Mouse (Mus musculus) heart, postnatal 10 days (tissue): Measurements from ENCODE around the gene 1700056E22Rik. TPM values are rescaled to one million over a fixed set of nuclear protein-coding genes. Genes with fewer than 3 reads are reported as not detected.
A peak's percentile ranks its signal among the peaks of the same experiment; 100 is the strongest.

Experiments
- DNase-seq, 2 experiments: peaks; one replicate each; pipeline ENCODE4 v3.0.0; 2021
- intact Hi-C: fragments of 180-260 bp; cut with DNase I; formaldehyde crosslinking; loops from one replicate; pipeline ENCODE4 v1.15.1; 2025
- total RNA-seq, 2 experiments: library from RNA; stranded (reverse); gene quantifications; 2 replicates each; pipeline ENCODE4 v1.2.3; 2021

The 1700056E22Rik gene
- total RNA-seq, result 1 to 10 TPM; 1.1 to 2.0 TPM

DNA sequence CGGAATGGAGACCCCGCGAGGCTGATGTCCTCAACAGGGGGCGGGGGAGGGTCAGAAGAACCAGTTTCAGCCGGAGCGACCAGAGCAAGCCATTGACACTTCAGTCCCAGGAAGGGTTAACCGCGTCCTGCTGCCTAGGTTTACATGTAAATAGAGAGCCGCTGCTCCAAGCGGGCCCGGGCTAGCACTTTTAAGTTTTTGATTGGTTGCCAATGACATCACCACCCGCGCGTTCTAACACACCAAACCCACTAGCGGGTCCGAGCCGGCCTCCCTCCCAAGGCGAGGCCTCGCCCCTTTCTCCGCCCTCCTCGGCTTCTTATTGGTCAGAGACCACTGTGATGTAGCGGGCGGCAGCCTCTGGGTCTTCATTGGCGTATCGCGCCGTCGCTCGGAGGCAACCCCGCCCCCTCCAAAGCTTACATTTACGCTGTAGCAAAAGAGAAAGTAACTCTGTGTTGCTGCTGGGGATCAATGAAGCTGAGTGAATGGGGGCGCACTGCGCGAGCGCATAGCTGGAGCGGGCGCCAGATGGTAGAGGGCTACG is at the start of gene 1700056E22Rik:
Gene 1700056E22Rik, minus strand, starts transcription at position 291 of the 547 bp plus-strand sequence.
- intact Hi-C loops, result no loop called here
- peak; percentile 99 for DNase-seq

DNA sequence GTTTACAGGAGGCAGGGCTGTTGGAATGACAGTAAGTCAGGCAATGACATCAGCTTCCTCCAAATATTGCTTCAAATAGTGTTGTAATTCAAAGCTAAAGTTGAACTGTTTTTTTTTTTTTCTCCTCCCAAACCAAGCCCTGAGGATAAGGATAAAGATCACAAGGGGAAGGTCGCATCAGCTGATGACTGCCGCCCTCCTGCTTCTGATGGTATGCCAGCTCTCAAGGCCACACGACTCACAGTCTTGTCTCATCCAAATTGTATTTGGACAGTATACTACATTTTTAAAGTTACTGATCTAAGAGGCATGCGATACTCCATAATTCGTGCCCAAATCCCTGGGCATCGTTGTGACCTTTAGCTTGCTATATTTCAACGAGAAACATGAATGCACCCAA is 49.1 kb upstream of the 1700056E22Rik start:
- intact Hi-C loops, result no loop called here
- no peak for DNase-seq

DNA sequence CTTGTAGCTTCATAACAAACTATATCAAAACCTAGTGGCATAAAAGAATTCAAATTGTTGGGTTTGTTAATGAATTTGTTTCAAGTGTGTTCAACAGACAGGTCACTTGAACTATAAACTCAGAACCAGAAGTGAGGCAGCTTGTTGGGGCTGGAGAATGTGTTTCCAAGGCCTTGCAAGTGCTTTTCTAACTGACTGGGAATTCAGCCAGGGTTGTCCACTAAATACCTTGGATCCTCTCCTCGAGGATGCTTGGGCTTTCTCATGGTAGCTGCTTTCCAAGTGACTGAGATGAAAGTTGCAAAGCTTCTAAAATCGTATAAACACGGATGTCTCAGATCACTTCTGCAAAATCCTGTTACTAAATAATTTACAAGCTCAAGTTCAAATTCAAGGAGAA is 48.6 kb upstream of the 1700056E22Rik start:
- intact Hi-C loops, result no loop called here

DNA sequence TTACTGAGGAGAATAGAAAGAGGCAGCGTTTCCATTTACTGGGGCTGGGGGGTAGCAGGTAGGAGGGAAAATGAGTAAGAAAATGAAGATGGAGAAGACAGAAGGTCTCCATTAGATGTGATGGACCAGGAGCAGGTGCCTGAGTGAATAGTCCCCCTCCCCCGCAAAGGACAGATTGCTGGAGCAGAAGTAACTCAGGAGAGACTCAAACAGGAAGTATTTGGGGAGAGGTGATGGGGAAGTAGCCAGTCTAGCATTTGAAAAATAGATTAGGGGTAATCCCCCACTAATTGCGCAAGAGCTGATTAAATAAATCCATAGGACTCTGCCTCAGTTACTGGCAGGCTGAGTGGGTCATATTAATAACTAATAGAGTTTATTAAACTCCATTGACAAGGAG is 45.2 kb upstream of the 1700056E22Rik start:
- no peak for DNase-seq

More for the DNA sequence above, 48.6 kb upstream of the 1700056E22Rik start:
- DNase-seq, result no peak

DNA sequence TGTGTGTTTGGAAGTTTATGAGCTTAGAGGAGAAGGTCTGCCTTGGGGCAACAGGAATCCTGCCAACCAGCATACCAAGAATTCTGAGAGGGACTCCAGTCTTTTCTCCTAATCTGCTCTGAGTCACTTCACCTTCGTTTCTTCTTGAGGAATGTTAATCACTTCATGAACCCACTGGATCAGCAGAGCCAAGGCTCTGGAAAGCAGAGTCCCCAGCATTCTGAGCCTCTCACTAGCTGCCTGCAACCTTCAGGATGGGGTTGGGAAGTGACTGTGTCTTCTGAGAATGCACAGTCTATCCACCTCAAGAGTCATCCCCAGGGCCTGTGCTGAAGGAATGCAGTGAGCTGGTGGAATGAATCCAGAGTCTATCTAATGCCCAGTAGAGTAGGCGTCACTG is 42.7 kb upstream of the 1700056E22Rik start:
- peak in 1 of 2 experiments; percentile 30 for DNase-seq
- intact Hi-C loops, result no loop called here

More for the DNA sequence above, 45.2 kb upstream of the 1700056E22Rik start:
- intact Hi-C loops, result no loop called here

DNA sequence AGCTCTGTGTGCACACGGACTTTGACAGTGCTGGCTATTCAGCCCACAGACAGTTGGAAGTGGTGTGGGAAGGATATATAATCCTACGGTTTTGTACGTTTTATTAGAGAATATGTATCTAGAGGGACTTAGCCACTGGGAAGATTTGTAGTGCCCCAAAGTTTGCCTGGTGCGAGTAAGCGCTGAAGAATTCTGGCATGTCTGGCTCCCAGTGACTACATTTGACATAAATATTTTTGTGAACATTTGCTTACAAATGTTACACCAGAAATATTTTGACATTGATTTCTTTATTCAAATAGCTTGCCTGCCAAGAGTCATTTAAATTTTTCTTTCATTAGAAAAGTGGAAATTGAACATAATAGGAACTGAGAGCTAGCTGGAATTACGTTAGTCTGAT is 42.0 kb upstream of the 1700056E22Rik start:
- DNase-seq, result no peak
- intact Hi-C loops, result no loop called here

DNA sequence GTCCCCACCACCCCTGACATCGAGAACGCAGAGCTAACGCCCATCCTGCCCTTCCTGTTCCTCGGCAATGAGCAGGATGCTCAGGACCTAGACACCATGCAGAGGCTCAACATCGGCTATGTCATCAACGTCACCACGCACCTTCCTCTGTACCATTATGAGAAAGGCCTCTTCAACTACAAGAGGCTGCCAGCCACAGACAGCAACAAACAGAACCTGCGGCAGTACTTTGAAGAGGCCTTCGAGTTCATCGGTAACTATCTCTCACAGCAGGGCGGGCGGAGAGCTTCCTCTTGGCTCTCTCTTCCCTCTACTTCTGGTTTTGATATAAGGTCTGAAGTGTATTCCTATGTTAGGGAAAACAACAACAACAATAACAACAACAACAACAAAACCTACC is 34.9 kb upstream of the 1700056E22Rik start:
- no peak for DNase-seq
- intact Hi-C loops, result no loop called here

DNA sequence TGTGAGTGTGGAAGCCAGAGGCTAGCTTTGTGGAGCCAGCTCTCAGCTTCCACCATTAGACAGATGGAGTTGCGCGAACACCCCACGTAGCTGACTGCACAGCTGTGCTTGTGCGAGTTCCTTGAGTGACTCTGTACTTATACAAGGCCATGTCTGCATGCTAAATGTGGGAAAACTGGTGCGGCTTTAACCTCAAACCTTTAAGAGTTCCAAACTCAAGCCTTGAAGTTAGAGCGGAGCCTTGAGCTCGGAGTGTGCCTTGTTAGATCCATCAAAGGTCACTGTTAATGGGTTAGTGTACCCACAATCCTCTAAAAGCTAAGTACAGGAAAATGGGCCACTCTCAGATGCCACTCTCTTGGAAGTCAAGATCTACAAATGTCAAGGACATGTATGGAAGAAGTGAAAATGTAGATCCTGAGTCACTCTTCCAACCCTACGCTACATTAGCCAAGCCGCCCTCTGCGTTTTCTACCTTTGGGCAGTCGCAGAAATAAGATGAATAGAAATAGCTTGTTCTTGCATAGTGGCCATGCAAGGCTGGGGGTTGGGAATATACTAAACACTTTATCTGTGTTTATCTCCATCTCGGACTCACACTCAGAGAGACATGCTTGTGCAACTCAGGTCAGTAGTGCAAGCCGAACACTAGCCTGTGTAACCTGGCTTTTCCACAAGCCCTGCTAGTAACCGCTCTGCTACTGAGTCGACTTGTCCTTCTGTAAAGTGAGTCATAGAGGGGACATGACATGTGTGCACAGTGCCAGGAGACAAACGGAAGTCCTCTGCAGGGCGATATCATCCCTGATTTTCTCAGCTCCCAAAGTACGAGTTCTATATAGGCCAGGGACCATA is 33.8 kb upstream of the 1700056E22Rik start:
- no peak for DNase-seq
- intact Hi-C loops, result no loop called here

DNA sequence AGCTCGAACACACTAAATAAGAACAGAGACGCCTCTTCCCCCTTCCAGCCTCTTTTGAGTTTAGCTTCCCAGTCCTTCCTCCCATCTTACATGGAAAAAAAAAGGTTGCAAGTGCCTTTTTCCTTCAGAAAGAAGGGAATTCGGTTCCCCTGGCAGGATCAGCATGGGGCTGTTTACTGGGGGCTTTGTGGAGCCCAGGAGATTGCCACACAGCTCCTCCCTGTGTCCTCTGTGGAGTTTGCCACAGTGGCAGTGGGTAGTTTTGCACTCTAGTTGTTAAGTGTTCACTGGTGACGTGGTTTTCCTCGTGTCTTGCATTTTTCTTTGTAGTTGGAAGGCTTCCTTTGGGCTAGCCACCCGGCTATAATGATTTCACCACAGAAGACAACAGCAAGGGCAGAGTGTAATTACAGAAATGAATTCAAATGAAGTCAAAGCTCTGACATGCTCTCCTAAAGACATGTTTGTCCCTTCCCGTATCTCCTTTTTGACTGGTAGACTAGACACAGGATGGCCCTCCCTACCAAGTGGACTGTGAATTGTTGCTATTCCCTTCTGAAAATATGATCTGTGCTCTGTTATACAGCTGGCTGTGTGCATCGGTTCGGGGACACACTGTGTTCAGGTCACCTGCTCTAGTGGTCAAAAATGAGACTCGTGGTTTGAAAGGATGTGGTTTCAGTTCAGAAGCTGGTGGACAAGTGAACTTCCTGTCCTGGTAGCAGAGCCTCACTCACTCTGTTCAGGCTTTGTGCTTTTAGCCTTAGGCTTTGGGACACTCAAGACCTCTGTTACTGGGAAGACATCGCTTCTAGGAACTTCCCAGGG is 32.6 kb upstream of the 1700056E22Rik start:
- intact Hi-C loops, result no loop called here
- DNase-seq, result no peak

DNA sequence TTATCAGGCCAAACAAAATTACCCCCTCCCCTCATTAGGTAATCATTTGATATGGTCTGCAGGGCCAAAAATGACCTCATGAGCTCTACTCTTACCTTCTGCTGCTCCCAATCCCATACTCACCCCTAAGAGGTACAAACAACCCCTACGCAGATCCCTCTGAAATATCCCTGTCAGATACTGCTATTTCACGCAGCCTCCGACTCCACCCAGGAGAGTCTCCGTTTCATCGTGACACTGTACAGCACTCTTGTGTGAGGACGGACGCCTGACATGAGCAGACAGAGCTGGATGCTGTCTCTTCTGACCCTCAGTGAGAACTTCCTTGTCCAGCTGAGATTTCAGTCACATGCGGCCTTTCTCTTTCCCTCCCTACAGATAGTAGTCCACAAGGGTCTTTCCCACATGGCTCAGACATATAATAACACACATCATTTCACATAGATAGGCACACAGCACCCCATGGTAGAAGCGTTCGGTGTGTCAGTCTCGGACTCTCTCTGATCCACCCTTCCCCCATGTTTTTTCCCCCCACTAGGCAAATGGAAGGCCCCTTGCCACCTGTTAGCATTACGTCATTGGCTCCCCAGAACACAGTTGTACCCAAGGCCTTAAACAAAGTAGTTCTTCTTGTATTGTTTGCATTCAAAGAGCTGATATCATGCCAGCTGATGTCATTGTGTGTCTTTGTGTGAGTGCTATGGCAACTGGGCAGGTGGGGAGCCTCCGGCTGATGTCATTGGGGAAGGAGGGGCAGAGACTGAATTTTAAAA is 31.7 kb upstream of the 1700056E22Rik start:
- DNase-seq, result no peak

DNA sequence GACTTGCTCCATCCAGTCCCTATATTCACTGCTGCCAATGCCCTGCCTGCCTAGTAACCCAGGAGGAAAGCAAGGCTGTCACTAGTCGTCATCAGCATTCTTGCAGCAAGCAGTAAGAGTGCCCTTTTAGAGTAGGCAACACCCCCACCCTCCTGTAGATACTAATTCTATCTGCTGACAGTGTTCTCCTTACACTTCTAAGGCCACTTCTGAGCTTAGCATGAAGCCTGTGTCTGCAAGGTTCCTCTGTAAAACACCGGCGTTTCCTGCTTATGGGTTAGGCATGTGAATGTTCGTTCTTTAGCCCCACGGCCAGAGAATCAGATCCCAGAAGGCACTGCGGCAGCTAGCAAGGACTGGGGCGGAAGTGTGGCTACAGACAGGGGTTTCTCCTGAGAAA is 30.2 kb upstream of the 1700056E22Rik start:
- peak in 1 of 2 experiments; percentile 43 for DNase-seq

More for the DNA sequence above, 31.7 kb upstream of the 1700056E22Rik start:
- intact Hi-C loops, result no loop called here

DNA sequence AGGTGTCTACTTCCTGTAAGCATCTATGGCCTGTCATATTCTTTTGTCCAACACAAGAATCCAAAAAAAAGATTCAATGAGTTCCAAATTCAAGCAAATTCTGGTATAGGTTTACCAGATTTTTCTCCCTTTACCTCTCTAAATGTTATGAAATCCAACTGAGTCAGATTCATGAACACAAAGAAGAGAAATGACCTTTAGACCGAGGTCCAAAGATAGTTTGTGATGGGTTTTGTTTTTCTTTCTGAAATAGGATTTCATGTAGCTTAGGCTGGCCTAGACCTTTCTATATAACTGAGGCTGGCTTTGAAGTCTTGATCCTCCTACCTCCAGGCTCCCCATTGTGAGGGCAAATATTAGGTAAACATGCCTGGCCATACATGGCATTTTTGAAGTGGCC is 27.8 kb upstream of the 1700056E22Rik start:
- intact Hi-C loops, result no loop called here
- DNase-seq, result no peak

More for the DNA sequence above, 30.2 kb upstream of the 1700056E22Rik start:
- intact Hi-C loops, result no loop called here

DNA sequence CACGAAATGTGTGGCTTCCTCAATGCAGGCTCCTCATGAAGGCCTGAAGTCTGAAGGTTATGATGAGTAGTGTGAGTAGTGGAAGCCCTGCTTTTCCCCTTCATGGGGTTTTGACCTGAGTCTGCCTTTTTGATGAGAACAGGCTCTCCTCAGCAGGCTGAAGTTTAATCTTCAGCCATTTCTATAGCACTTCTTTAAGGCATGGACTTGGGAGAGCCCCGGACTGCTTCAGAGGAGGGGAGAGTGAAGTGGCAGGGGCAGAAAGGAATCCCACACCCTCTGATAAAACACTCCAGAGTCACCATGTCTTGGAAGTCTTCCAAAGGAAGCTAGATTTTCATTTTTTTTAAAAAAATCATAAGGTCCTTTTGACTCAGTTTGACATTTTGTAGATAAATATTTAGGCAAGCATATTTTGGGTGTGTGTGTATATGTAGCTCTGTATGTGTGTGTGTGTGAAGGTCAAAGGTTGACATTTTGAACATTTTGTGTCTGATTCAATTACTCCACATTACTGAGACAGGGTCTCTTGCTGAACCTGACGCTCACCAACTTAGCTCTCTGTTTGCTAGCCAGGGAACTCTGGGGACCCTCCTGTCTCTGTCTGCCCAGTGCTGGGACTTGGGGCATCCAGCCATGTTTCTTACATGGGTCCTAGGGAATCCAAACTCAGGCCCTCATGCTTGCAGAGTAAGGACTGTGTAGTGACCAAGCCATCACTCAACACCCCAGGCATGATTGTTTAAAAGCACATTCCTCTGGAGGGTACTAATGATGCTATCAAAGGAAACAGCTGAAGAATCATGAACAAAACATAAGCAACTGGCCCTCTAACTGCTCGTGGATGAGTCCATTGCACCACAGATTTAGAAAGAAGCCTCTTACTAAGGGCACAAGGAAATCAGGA is 27.0 kb upstream of the 1700056E22Rik start:
- intact Hi-C loops, result no loop called here
- DNase-seq, result no peak

DNA sequence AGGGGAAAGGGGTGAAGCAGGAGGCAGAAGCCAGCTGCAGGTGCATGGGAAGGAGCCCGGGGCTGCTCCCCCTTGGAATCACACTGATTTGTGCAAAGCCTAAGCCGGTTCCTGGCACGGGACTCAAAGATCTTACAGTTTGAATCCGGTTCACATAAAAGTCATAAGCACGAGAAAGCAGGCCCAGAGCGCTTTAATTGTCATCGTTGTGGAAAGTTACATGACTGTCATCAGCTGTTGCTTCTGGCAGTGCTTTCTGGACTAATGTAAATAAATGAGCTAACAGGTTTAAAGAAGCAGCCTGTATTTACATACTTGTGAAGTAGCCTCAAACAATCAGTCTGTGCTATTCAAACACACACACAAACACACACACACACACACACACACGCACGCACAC is 26.3 kb upstream of the 1700056E22Rik start:
- intact Hi-C loops, result no loop called here
- DNase-seq, result peak; percentile 67 to 80

DNA sequence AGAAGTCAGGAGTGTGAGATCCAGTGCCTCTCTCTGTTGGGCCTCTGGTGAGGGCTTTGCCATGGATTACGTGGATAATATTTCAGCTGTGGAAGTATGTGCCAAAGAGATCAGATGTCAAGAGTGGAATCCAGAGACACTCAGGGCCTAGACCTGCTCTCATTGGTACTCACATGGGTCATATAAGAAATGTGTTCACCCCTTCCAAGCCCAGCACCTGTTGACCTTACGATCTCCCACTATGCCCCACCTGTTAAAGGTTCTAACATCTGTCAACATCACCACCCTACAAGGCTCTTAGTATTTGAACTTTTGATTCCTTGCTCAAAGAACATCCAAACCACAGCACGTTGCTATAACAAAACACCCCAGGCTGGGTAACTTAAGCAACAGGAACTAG is 25.7 kb upstream of the 1700056E22Rik start:
- no peak for DNase-seq
- intact Hi-C loops, result no loop called here

DNA sequence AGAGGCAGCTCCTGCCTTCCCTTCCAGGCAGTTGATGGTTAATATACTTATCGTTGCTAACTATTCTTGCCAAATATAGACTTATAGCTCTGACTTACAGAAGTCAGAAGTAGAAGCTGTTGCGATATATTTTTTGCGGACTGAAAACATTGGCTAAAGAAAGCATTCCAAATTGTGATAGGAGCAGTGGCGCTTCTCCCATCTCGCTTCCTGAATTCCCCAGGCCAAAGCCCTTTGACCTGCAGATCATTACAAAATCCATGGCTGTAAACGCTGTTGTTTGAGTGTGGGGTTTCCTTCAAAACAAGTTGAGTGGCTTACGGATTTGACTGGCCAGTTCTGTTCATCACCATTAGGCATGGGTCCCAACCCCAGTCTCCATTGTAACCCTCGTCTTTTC is 24.1 kb upstream of the 1700056E22Rik start:
- no peak for DNase-seq
- intact Hi-C loops, result no loop called here

DNA sequence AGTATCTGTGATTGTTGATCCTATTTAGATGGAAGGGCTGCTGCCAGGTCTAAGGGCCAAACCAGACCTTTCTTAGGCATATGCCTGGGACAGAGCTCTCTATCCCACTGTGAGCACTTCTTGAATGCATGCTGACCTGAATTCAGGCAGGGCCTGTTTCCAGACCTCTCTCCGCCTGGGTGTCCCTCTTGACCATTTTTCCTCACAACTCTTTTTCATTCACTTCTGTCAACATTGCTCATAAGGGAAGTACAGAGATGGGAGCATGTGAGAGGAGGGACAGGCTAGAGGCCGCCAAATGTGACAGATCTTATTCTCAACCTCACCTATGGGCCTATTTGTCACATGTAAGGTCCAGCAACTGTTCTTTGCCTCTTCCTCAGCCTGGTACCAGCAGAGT is 20.1 kb upstream of the 1700056E22Rik start:
- no peak for DNase-seq
- intact Hi-C loops, result no loop called here

DNA sequence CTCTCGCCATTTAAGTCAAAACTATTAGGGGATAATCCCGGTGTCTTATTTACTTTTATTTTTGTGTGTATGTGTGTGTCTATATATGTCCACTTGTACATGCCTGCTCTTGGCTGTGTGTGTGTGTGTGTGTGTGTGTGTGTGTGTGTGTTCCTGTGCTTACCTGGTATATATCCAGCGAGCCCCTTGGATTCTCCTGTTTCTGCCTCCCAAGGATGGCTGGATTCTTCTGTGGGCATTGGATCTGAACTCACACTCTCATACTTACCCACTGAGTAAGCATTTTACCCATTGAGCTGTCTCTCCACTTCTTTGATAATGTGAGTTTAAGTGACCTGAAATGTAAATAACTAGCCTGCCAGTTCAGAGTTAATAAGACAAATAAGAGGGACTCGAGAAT is 19.6 kb upstream of the 1700056E22Rik start:
- no peak for DNase-seq
- intact Hi-C loops, result no loop called here

DNA sequence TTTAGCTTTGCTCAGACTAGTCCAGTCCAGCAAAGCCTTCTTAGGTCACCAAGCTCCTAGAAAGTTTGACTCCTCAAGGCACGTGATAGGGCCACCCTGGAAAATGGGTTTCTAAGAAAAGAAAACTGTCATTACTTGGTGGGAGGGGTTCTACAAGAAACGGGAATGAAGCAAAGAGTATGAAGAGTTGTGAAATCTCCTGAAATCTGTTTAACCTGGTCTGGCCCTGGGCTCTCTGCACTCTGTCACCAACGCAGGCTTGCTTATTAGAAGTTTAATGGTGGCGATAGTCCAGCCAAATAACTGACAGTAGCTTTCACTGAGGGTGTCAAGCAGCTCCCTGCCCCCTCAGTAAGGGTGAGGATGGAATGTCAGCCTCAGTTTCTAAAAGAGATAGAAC is 19.0 kb upstream of the 1700056E22Rik start:
- no peak for DNase-seq
- intact Hi-C loops, result no loop called here

DNA sequence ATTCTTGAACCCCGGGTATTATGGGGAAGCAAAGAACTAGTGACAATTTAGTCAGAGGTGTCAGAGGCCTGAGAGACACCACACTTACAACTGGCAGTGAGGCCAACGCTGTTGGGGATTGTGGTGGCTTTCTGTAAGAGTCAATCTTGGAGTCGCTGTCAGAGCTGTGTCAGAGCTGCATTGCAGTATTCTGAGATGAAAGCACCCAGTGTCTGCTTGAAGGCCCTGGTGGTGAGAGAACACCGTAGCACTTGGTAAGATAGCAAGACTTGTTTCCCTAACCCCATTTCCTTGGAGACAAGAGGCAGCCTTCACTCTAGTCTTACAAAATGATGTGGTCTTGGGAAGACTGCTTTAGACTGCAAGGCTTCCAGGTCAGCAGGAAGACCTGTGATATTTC is 18.2 kb upstream of the 1700056E22Rik start:
- intact Hi-C loops, result no loop called here
- peak in 1 of 2 experiments; percentile 13 for DNase-seq
